Mouse (Mus musculus): ENCODE measurements around the gene Olfr784.
"Not testable (repeated sequence)": the region's sequence is repeated elsewhere in the genome, so short reads cannot be mapped to it uniquely, and the experiment has no call there.

Gene Olfr784

DNA sequence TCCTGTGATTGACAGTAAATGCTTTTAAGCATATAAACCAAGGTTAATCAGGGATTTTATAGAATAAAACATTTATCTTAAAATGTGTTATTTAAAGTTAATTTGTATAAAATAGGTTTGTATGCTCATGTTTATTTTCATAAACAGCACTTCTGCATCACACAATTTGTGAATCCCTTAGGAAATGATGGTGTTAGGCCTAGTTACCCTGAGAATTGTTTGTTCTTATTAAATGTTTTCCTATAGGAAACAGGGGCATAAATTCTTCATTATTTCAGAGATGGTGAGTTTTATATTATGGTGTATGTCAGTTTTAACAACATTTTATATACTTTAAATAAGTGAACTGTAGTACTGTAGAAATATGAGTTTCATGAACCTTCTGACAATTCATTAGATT, at the start of gene Olfr784:
Gene Olfr784, plus strand, starts transcription at position 301 of the 400 bp plus-strand sequence.
- no peak for DNase-seq

DNA sequence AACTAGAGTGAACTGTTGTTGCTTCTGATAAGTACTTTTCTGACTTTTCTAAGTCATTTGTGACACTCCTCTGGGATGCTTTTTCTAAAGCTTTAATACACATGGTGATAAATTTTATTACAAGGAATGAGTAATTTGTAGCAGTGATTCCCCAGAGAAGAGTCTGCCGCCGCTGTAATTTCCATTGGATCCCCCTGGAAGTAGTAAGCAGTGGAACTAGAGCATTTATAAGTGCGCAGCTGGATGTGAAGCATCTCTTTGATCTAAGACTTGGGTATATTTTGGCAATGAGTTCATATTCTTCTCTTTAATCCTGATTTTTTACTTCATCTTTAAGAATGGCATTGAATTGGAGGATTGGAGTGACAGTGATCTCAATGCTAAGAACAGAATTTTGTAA, 35.3 kb upstream of the Olfr784 start, which contains the start of gene Olfr782:
Gene Olfr782, plus strand, starts transcription at position 301 of the 400 bp plus-strand sequence.
- no peak for DNase-seq

DNA sequence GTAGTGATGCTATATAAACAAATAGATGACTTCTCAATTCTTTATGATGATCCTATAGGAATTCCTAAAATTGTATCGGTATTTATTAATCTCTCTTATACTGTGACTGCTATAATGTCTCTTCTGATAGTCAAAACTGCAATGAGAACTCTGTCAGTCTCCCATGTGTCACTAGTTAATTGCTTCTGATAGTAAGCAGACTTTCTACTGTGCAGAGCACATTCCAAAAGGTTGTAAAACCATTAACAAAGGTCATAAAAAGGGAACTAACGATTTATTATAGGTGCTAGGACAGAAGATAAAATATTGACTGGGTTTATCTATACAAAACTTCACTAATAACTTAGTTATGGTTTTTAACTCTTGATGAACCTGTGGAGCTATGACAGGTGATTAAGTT, 31.4 kb upstream of the Olfr784 start:
- not testable (repeated sequence) for DNase-seq

DNA sequence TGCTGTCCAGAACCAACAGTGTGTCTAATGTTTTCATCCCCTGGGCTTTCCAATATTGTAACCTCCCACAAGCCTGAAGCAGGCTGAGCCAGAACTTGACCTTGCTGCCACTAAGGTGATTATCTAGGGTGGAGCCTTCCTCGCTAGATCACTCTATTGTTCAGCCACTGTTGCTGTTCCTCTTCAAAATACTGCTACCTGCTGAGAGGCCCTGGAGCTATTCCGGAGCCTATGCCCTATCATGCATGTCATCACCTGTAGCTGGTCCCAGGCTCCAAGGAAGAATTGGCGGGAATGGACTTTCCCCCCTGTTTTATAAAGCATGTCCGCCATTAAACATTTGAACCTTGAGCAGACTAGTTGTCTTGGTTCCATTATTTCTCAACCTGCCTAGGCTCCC, 27.4 kb upstream of the Olfr784 start:
- DNase-seq, result not testable (repeated sequence)

DNA sequence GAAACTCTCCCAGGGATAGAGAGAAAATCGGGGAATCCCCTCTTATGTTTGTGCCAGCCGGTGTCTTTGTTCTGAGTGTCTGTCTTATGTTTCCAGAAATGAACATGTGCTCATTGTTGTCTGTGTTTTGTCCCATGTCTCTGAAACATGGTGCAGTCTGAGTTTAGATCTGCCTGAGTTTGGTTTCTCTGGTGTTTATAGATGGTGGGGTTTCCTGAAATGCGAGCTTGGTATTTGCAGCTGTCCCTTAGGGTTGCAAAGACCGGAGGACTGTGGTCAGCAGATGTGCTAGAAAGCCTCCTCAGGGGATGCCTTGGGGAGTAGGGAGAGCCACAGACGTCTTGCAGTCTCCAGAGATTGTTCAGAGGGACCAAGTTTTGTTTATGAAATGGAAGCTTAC, 26.6 kb upstream of the Olfr784 start:
- no peak for DNase-seq

DNA sequence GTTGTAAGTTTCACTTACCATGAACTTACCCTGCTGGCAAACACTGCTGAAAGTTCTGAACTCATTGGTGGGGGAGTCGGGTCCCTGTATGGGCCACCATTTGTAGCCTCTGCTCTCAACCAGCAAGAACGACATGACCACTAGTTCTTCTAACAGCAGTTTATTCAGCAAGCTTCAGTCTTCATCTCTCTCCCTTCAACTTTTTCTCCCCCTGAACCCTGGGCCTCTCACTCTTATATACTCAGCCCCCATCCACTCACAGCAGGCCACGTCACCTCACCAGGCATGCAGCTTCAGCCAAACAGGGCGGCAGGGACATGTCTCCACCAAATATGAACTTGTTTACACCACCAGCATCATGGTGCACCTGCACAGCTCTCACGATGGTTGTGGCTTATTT, 9.8 kb upstream of the Olfr784 start:
- not testable (repeated sequence) for DNase-seq

DNA sequence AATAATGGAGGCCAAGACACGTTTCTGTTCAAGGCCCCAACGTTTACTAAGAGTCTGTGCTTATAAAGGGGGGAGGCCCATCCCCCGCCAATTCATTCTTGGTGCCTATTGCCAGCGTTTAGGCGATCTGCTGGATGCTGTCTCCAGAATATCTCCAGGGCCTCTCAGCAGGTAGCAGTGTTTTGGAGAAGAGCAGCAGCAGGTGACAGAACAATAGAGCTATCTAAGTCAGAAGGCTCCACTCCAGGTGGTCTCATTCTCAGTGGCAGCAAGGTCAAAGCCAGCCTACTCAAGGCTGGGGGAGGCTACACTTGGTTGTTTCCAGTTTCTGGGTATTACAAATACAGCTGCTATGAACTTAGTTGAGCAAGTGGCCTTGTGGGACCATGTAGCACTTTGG, 17.0 kb downstream of the Olfr784 start:
- DNase-seq, result no peak

DNA sequence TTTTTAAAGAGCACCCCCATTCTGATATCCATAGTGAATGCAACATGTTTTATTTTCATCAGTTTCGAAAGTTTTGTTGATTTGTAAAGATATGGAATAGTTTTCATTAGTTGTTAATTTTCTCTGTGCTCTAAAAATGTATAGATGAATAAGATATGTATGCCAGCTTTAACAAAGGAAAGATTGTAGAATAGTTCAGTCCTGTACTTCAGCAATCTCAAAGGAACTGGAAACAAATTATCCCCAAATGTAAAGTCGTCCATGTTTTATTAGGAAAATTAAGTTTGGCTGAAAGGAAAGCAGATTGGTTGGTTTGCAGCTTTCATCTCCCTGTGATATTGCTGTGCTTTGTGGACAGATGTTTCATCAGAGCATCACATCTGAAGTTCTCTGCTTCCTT, 21.2 kb downstream of the Olfr784 start, which contains the start of gene Olfr785:
Gene Olfr785, plus strand, starts transcription at position 301 of the 400 bp plus-strand sequence.
- no peak for DNase-seq

DNA sequence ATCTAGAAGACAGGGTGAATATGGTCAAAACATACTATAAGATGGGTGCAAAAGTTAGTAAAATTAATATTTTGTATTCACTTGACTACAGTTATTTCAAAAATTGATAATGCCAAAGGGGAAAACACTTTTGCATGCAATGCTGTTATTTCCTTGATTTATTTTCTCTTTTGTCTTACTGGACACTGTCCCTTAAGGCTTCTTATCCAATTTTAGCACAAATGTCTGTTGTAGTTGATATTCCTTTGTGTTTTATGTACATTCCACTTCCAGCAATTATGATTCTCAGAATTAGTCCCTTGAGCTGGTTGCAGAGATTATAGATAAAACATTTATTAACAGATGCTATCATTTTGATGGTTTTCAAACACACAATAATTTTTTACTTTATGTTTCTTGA, 43.1 kb downstream of the Olfr784 start, which contains the start of gene Olfr786:
Gene Olfr786, plus strand, starts transcription at position 301 of the 400 bp plus-strand sequence.
- DNase-seq, result no peak

Measured in cerebellum, adult 18-20 months (tissue).